Mouse (Mus musculus) neural tube, embryonic 15.5 days (tissue): ENCODE measurements around the gene Grin3a. TPM values are rescaled to one million over a fixed set of nuclear protein-coding genes. Genes with fewer than 3 reads are reported as not detected.

Source experiments
- ATAC-seq: fragments of 200-750 bp; cut with Nextera tagmentation; 2 replicates; pipeline ENCODE4 v1.8.0; 2017; ENCODE audit warnings: mild to moderate bottlenecking, moderate TSS enrichment, moderate library complexity; ENCODE audit not compliant: low FRiP score
- H3K27ac ChIP-seq: fragments of 300-500 bp; sonication (generic); replicated peaks from 2 replicates; pipeline ENCODE4 v1.5.1; 2015; ENCODE audit warnings: mild to moderate bottlenecking, inconsistent platforms
- H3K27me3 ChIP-seq: fragments of 300-500 bp; sonication (generic); replicated peaks from 2 replicates; pipeline ENCODE4 v1.6.1; 2015; ENCODE audit warnings: inconsistent platforms
- H3K36me3 ChIP-seq: fragments of 300-500 bp; sonication (generic); 2 replicates; pipeline ENCODE4 v1.6.1; 2015; ENCODE audit warnings: inconsistent platforms
- H3K4me1 ChIP-seq: fragments of 300-500 bp; sonication (generic); 2 replicates; pipeline ENCODE4 v1.6.1; 2015; ENCODE audit warnings: inconsistent platforms
- H3K4me2 ChIP-seq: fragments of 300-500 bp; sonication (generic); 2 replicates; pipeline ENCODE4 v1.6.1; 2015; ENCODE audit warnings: inconsistent platforms, mild to moderate bottlenecking, moderate library complexity
- H3K4me3 ChIP-seq: fragments of 300-500 bp; sonication (generic); replicated peaks from 2 replicates; pipeline ENCODE4 v1.5.1; 2015; ENCODE audit warnings: mild to moderate bottlenecking, inconsistent platforms
- H3K9ac ChIP-seq: fragments of 300-500 bp; sonication (generic); replicated peaks from 2 replicates; pipeline ENCODE4 v1.6.1; 2015; ENCODE audit warnings: mild to moderate bottlenecking, inconsistent platforms
- H3K9me3 ChIP-seq: fragments of 300-500 bp; sonication (generic); replicated peaks from 2 replicates; pipeline ENCODE4 v1.6.1; 2016; ENCODE audit warnings: inconsistent platforms
- WGBS: fragments of 180-500 bp; shearing (Covaris S2); methylation state at CpG from one replicate; pipeline ENCODE4 v1.1.7; 2015; ENCODE audit warnings: mixed read lengths; 5-methylcytosine and 5-hydroxymethylcytosine counted together
- polyA plus RNA-seq: library from polyadenylated mRNA; unstranded; fragments of >200 nt; fragmentation: Nextera tagmentation; extraction: Ambion mirVana; gene quantifications from 2 replicates; pipeline ENCODE4 v1.2.1, GENCODE M21; 2015

Gene Grin3a
- 23.7 and 29.5 TPM in 2 replicates for polyA plus RNA-seq

GRCm38 (mm10) chr4:49845612-49845985, at the start of gene Grin3a:
Gene Grin3a, minus strand, starts transcription at chr4:49845744.
- Histone ChIP-seq H3K4me2 (peak within 1 kb of the TSS; percentile 84), H3K27ac (peak within 1 kb of the TSS; percentile 76), H3K27me3 (no peaks in the 10 kb centered on the region; the same call in 1 of the 2 replicates), H3K9me3 (no peaks in the 10 kb centered on the region), H3K36me3 (no peaks in the 10 kb centered on the region), H3K4me3 (peak within 1 kb of the TSS; percentile 71), H3K9ac (peak within 1 kb of the TSS; percentile 70), H3K4me1 (peaks cover 25% of the 10 kb centered on the region)
- under 1% methylated on average over 25 of the region's 25 CpGs for WGBS
- peak; percentile 95 for ATAC-seq

- Histone ChIP-seq H3K27me3 (no peaks in the 10 kb centered on the region), H3K9me3 (no peaks in the 10 kb centered on the region), H3K9ac (no peak overlapping the region), H3K36me3 (no peaks in the 10 kb centered on the region), H3K4me2 (no peak overlapping the region), H3K4me1 (no peaks in the 10 kb centered on the region), H3K27ac (no peak overlapping the region), H3K4me3 (no peak overlapping the region)
- ATAC-seq: peak; percentile 57; the same call in 1 of the 2 replicates
- 16% methylated on average over 4 of the region's 4 CpGs for WGBS
Measured at GRCm38 (mm10) chr4:49891835-49892301, 46.3 kb upstream of the Grin3a start.

GRCm38 (mm10) chr4:49877084-49877483, 31.5 kb upstream of the Grin3a start:
- Histone ChIP-seq H3K9ac (no peak overlapping the region), H3K4me1 (no peaks in the 10 kb centered on the region), H3K27ac (no peak overlapping the region), H3K27me3 (no peaks in the 10 kb centered on the region), H3K36me3 (no peaks in the 10 kb centered on the region), H3K4me3 (no peak overlapping the region), H3K9me3 (no peaks in the 10 kb centered on the region), H3K4me2 (no peak overlapping the region)
- 72% methylated on average over 3 of the region's 3 CpGs for WGBS
- ATAC-seq: no peak

- no peaks in the 10 kb centered on the region for H3K4me1 ChIP-seq
- H3K9me3 ChIP-seq: no peaks in the 10 kb centered on the region
- WGBS: 97% methylated on average over 2 of the region's 2 CpGs
- no peak overlapping the region for H3K9ac ChIP-seq
- no peak for ATAC-seq
- no peak overlapping the region for H3K4me2 ChIP-seq
- no peaks in the 10 kb centered on the region for H3K27me3 ChIP-seq
- no peak overlapping the region for H3K4me3 ChIP-seq
- H3K36me3 ChIP-seq: no peaks in the 10 kb centered on the region
- H3K27ac ChIP-seq: no peak overlapping the region
Measured at GRCm38 (mm10) chr4:49860611-49861010, 15.1 kb upstream of the Grin3a start.

GRCm38 (mm10) chr4:49844828-49845611, 524 bp downstream of the Grin3a start:
- ATAC-seq: peak; percentile 61
- Histone ChIP-seq H3K27ac (peak overlapping the region; percentile 76), H3K9me3 (no peaks in the 10 kb centered on the region), H3K4me2 (peak overlapping the region; percentile 84), H3K4me1 (peaks cover 25% of the 10 kb centered on the region), H3K27me3 (no peaks in the 10 kb centered on the region; the same call in 1 of the 2 replicates), H3K4me3 (peak overlapping the region; percentile 71), H3K36me3 (no peaks in the 10 kb centered on the region), H3K9ac (peak overlapping the region; percentile 70)
- WGBS: under 1% methylated on average over 63 of the region's 63 CpGs

- Histone ChIP-seq H3K4me1 (peaks cover 25% of the 10 kb centered on the region), H3K4me3 (peak overlapping the region; percentile 71), H3K27me3 (no peaks in the 10 kb centered on the region; the same call in 1 of the 2 replicates), H3K9ac (peak overlapping the region; percentile 70), H3K9me3 (no peaks in the 10 kb centered on the region), H3K27ac (peak overlapping the region; percentile 76), H3K4me2 (peak overlapping the region; percentile 84), H3K36me3 (no peaks in the 10 kb centered on the region)
- ATAC-seq: peak; percentile 45
- WGBS: 3% methylated on average over 33 of the region's 33 CpGs
Measured at GRCm38 (mm10) chr4:49844274-49844827, 1.2 kb downstream of the Grin3a start.

GRCm38 (mm10) chr4:49843787-49844186, 1.8 kb downstream of the Grin3a start:
- Histone ChIP-seq H3K27ac (no peak overlapping the region), H3K36me3 (no peaks in the 10 kb centered on the region), H3K4me3 (peak overlapping the region; percentile 71), H3K9ac (peak overlapping the region; percentile 70), H3K4me1 (peaks cover 25% of the 10 kb centered on the region), H3K4me2 (peak overlapping the region; percentile 84), H3K27me3 (no peaks in the 10 kb centered on the region; the same call in 1 of the 2 replicates), H3K9me3 (no peaks in the 10 kb centered on the region)
- no peak for ATAC-seq
- 12% methylated on average over 6 of the region's 6 CpGs for WGBS

- H3K4me1 ChIP-seq: no peaks in the 10 kb centered on the region
- no peaks in the 10 kb centered on the region for H3K36me3 ChIP-seq
- no peaks in the 10 kb centered on the region for H3K9me3 ChIP-seq
- no peak for ATAC-seq
- H3K27ac ChIP-seq: no peak overlapping the region
- H3K4me3 ChIP-seq: no peak overlapping the region
- no peak overlapping the region for H3K9ac ChIP-seq
- no peak overlapping the region for H3K4me2 ChIP-seq
- no peaks in the 10 kb centered on the region for H3K27me3 ChIP-seq
Measured at GRCm38 (mm10) chr4:49832035-49832434, 13.5 kb downstream of the Grin3a start.

GRCm38 (mm10) chr4:49813852-49814251, 31.7 kb downstream of the Grin3a start:
- Histone ChIP-seq H3K9ac (no peak overlapping the region), H3K9me3 (no peaks in the 10 kb centered on the region), H3K27ac (no peak overlapping the region), H3K36me3 (no peaks in the 10 kb centered on the region), H3K4me3 (no peak overlapping the region), H3K4me1 (no peaks in the 10 kb centered on the region), H3K27me3 (no peaks in the 10 kb centered on the region), H3K4me2 (no peak overlapping the region)
- WGBS: 65% methylated on average over 3 of the region's 3 CpGs
- no peak for ATAC-seq

GRCm38 (mm10) chr4:49806791-49807190, 38.8 kb downstream of the Grin3a start:
- Histone ChIP-seq H3K9me3 (no peaks in the 10 kb centered on the region), H3K4me3 (no peak overlapping the region), H3K9ac (no peak overlapping the region), H3K27me3 (no peaks in the 10 kb centered on the region), H3K36me3 (no peaks in the 10 kb centered on the region), H3K4me2 (no peak overlapping the region), H3K4me1 (0 out of 2 replicates have a peak, but pooled peaks cover 5% of the 10 kb centered on the region), H3K27ac (no peak overlapping the region)
- no peak for ATAC-seq

- Histone ChIP-seq H3K9me3 (no peaks in the 10 kb centered on the region), H3K27ac (no peak overlapping the region), H3K9ac (no peak overlapping the region), H3K4me2 (no peak overlapping the region), H3K4me1 (no peaks in the 10 kb centered on the region), H3K36me3 (no peaks in the 10 kb centered on the region), H3K27me3 (no peaks in the 10 kb centered on the region), H3K4me3 (no peak overlapping the region)
- WGBS: 87% methylated on average over 2 of the region's 2 CpGs
- no peak for ATAC-seq
Measured at GRCm38 (mm10) chr4:49799338-49799737, 46.2 kb downstream of the Grin3a start.

- Histone ChIP-seq H3K27me3 (no peaks in the 10 kb centered on the region), H3K4me3 (no peak overlapping the region), H3K4me2 (no peak overlapping the region), H3K9ac (no peak overlapping the region), H3K9me3 (no peaks in the 10 kb centered on the region), H3K4me1 (no peaks in the 10 kb centered on the region), H3K27ac (no peak overlapping the region), H3K36me3 (no peaks in the 10 kb centered on the region; the same call in 1 of the 2 replicates)
- no peak for ATAC-seq
- WGBS: 85% methylated on average over 2 of the region's 2 CpGs
Measured at GRCm38 (mm10) chr4:49788971-49789370, 56.6 kb downstream of the Grin3a start.
